Mouse (Mus musculus): ENCODE data around the gene Polr3h. TPM values are rescaled to one million over a fixed set of nuclear protein-coding genes. Genes with fewer than 3 reads are reported as not detected.

Gene Polr3h
- polyA plus RNA-seq, 1 experiment = 164 TPM

DNA sequence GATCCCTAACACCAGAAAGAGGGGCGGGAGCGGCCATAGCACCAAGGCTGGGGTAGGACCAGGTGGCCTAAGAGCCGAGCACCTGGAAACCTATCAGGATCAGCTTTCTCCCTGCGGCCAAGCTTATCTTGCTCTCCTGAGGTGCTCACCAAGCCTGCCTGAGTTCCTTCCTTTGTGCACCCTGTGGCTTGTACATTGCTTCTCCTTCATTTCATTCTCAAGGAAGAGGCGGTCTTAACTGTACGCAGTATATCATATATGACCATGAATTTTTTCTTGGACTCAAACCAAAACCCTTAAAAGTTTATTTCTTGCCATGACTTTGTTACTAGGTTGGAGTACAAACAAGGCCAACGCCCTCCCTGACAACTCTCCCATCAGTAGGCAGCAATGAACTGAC is 61.8 kb downstream of the Polr3h start:
- peaks cover 26% of the 10 kb centered on the region for H3K79me2 ChIP-seq (ENCODE audit: control insufficient read depth, insufficient read depth)
- no peak for TF ChIP-seq MYOD1 (IDR thresholded peaks at IDR 0.05; ENCODE audit: control insufficient read depth, insufficient read length, low read depth)
- TF ChIP-seq USF1 (IDR thresholded peaks at IDR 0.05; ENCODE audit: low read depth) = no peak
- no peak for TF ChIP-seq CEBPB (IDR thresholded peaks at IDR 0.05; ENCODE audit: low read depth)
- no peak for TF ChIP-seq FOSL1 (IDR thresholded peaks at IDR 0.05; ENCODE audit: insufficient read depth, low read length, poor library complexity, severe bottlenecking)
- no peak for TF ChIP-seq MYOG (IDR thresholded peaks at IDR 0.05; ENCODE audit: control insufficient read depth, extremely low read depth, insufficient read length)
- TF ChIP-seq MAX (IDR thresholded peaks at IDR 0.05) = no peak
- TF ChIP-seq CTCF (IDR thresholded peaks at IDR 0.05; ENCODE audit: control insufficient read depth, insufficient read depth, insufficient read length) = no peak
- peaks cover 56% of the 10 kb centered on the region for H3K36me3 ChIP-seq (ENCODE audit: control insufficient read depth, insufficient read depth)
- H3K27me3 ChIP-seq (ENCODE audit: control insufficient read depth, insufficient read depth, insufficient read length) = peaks cover 4% of the 10 kb centered on the region
- no peak overlapping the region for H3ac ChIP-seq (ENCODE audit: control insufficient read depth, insufficient read length, low read depth)
- peaks cover 17% of the 10 kb centered on the region for H3K79me3 ChIP-seq (ENCODE audit: low read depth)
- no peak overlapping the region for H3K4me3 ChIP-seq (ENCODE audit: insufficient read depth, poor library complexity, severe bottlenecking)

DNA sequence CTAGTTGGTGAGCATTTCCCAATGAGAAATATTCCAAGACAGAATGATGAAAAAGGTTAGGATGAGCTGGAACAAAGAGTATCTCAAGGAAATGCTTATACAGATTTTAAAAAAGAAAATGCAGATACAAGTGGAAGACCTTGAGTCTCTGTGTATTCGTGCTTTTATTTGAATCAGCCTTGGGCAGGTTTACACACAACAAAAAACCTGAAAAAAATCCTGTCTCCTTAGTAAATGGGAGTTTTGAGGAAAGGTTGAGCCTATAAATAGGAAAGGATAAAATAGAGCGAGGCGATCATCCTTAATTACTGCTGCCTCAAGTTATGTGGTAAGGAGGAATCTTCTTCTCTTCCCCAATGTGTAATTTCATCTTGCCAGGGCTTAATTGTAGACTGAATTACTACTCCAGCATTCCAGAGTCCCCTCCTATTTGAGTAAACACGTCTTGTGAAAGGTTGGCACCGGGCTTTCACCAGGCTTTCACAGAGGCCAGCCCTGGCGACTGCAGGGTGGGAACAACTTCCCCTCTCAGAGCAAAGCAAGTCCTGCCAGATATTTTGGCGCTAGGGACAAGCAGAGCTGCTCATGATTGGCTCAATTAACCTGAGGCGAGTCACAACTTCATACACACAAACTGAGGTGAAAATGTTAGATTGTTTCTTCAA is 65.4 kb downstream of the Polr3h start:
- H3K4me3 ChIP-seq (ENCODE audit: insufficient read depth, poor library complexity, severe bottlenecking) = no peak overlapping the region

DNA sequence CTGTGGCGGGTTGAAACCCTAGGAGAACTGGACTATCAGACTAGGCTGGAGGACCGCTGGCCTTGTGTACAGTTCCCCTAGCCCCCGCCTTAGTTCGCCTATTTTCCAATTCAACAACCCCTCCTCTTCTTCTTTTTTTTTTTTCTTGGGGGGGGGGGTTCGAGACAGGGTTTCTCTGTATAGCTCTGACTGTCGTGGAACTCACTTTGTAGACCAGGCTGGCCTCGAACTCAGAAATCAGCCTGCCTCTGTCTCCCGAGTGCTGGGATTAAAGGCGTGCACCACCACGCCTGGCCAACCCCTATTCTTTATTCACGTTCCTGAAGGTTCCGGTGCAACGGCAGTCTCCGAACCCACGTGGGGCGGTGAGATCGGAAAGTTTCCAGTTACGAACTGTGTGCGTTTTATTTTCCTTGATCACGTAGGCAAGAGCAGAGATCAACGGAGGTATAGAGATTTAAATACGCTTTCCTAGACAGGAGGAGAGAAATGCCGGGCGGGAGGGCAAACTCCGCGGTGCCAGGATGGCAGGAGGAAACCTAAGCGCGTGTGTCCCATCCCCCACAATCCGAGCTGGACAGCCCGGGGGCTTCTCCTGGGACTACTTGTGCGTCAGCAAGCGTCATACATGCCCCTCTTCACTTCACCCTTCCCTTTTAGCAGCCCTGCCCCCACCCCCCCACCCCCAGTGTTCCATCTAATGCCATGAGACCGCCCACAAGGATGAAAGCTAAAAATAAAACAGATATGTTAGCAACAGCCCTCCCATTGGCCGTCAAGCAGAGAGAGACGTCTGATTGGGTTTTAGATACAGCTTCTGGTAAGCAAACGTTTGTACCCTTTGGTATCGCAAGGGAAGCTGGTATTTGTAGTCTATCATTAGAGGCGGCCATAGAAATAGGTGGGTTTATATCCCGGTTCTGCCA is 66.4 kb downstream of the Polr3h start:
- Histone ChIP-seq H3K79me3 (ENCODE audit: low read depth) (peaks cover 31% of the 10 kb centered on the region), H3ac (ENCODE audit: control insufficient read depth, insufficient read length, low read depth) (peak overlapping the region; percentile 92), H3K36me3 (ENCODE audit: control insufficient read depth, insufficient read depth) (peaks cover 14% of the 10 kb centered on the region), H3K27me3 (ENCODE audit: control insufficient read depth, insufficient read depth, insufficient read length) (no peaks in the 10 kb centered on the region), H3K79me2 (ENCODE audit: control insufficient read depth, insufficient read depth) (peaks cover 45% of the 10 kb centered on the region), H3K4me3 (ENCODE audit: insufficient read depth, poor library complexity, severe bottlenecking) (peak overlapping the region; percentile 96)
- TF ChIP-seq MAX (IDR thresholded peaks at IDR 0.05) (peak; percentile 94), FOSL1 (IDR thresholded peaks at IDR 0.05; ENCODE audit: insufficient read depth, low read length, poor library complexity, severe bottlenecking) (no peak), USF1 (IDR thresholded peaks at IDR 0.05; ENCODE audit: low read depth) (peak; percentile 79), CEBPB (IDR thresholded peaks at IDR 0.05; ENCODE audit: low read depth) (no peak)

More for the DNA sequence above, 65.4 kb downstream of the Polr3h start:
- Histone ChIP-seq H3ac (ENCODE audit: control insufficient read depth, insufficient read length, low read depth) (no peak overlapping the region), H3K27me3 (ENCODE audit: control insufficient read depth, insufficient read depth, insufficient read length) (peaks cover 4% of the 10 kb centered on the region), H3K79me2 (ENCODE audit: control insufficient read depth, insufficient read depth) (peaks cover 35% of the 10 kb centered on the region), H3K79me3 (ENCODE audit: low read depth) (peaks cover 21% of the 10 kb centered on the region), H3K36me3 (ENCODE audit: control insufficient read depth, insufficient read depth) (peaks cover 19% of the 10 kb centered on the region)
- TF ChIP-seq CTCF (IDR thresholded peaks at IDR 0.05; ENCODE audit: control insufficient read depth, insufficient read depth, insufficient read length) (no peak), USF1 (IDR thresholded peaks at IDR 0.05; ENCODE audit: low read depth) (no peak), FOSL1 (IDR thresholded peaks at IDR 0.05; ENCODE audit: insufficient read depth, low read length, poor library complexity, severe bottlenecking) (no peak), CEBPB (IDR thresholded peaks at IDR 0.05; ENCODE audit: low read depth) (no peak), MYOG (IDR thresholded peaks at IDR 0.05; ENCODE audit: control insufficient read depth, extremely low read depth, insufficient read length) (no peak), MYOD1 (IDR thresholded peaks at IDR 0.05; ENCODE audit: control insufficient read depth, insufficient read length, low read depth) (no peak), MAX (IDR thresholded peaks at IDR 0.05) (no peak)

DNA sequence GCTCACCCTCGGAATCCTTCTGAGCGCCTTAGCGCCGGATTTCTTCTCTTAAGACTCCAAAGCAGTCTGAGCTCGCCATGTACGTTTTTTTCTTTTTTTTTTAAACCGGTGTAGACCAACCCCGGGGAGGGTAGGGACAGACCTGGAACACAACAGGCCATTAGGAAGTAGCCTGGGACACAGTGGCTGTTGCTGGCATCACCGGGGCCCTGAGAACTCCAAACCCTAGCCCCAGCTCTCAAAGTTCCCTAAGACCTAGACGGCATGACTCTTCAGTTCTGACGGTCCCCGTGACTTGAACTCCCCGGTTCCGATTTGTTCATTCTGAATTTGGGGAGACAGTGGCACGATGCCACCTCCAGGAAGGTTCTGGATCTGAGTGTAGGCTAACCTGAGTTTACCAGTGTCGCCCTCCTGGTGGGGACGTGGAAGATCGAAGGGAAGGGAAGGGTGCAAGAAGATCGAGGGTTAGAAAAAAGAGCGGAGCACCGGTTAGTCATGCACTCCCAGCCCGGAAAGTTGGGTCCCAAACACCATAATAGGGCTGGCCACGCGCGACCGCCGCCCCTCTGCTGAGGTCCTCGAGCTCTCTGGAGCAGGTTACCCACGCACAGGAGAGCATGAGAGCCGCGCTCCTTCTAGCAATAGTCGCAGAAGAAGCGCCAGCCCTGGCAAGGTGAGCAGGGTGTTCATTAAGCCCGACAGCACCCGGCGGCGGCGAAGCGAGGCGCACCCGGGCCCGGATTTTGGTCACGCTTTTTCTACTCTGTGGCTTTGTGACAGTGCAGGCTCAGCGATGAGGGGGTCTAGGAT is 67.3 kb downstream of the Polr3h start, which contains the start of gene Tob2:
TSS of gene Tob2 (minus strand) at position 280 of the 813 bp plus-strand sequence.
- no peak for TF ChIP-seq CEBPB (IDR thresholded peaks at IDR 0.05; ENCODE audit: low read depth)
- TF ChIP-seq FOSL1 (IDR thresholded peaks at IDR 0.05; ENCODE audit: insufficient read depth, low read length, poor library complexity, severe bottlenecking) = no peak
- TF ChIP-seq MYOG (IDR thresholded peaks at IDR 0.05; ENCODE audit: control insufficient read depth, extremely low read depth, insufficient read length) = no peak
- no peak for TF ChIP-seq CTCF (IDR thresholded peaks at IDR 0.05; ENCODE audit: control insufficient read depth, insufficient read depth, insufficient read length)
- TF ChIP-seq USF1 (IDR thresholded peaks at IDR 0.05; ENCODE audit: low read depth) = no peak
- TF ChIP-seq MYOD1 (IDR thresholded peaks at IDR 0.05; ENCODE audit: control insufficient read depth, insufficient read length, low read depth) = no peak
- TF ChIP-seq MAX (IDR thresholded peaks at IDR 0.05) = no peak
- Histone ChIP-seq H3ac (ENCODE audit: control insufficient read depth, insufficient read length, low read depth) (peak within 1 kb of the TSS; percentile 92), H3K36me3 (ENCODE audit: control insufficient read depth, insufficient read depth) (peaks cover 12% of the 10 kb centered on the region), H3K27me3 (ENCODE audit: control insufficient read depth, insufficient read depth, insufficient read length) (no peaks in the 10 kb centered on the region), H3K4me3 (ENCODE audit: insufficient read depth, poor library complexity, severe bottlenecking) (peak within 1 kb of the TSS; percentile 96), H3K79me2 (ENCODE audit: control insufficient read depth, insufficient read depth) (peaks cover 54% of the 10 kb centered on the region), H3K79me3 (ENCODE audit: low read depth) (peaks cover 38% of the 10 kb centered on the region)

DNA sequence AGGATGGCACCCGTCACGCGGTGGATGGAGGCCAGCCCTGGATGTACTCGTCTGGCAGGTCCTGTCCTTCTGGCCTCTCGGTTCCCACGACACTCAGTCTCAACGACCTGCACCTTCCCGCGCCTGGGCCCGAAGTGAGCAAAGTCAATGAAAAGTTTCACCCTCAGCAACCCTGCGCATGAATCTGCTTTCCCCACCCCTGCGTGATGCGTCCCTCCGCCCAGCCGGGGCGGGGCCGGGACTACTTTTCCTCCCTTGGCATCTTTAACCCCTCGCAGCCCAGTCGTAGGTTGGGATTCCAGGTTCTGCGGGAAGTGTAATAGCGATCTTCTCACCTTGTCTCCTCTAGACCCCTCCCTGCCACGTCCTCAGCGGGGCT is 67.9 kb downstream of the Polr3h start:
- H3ac ChIP-seq (ENCODE audit: control insufficient read depth, insufficient read length, low read depth) = peak overlapping the region; percentile 92
- TF ChIP-seq CTCF (IDR thresholded peaks at IDR 0.05; ENCODE audit: control insufficient read depth, insufficient read depth, insufficient read length) (no peak), MYOG (IDR thresholded peaks at IDR 0.05; ENCODE audit: control insufficient read depth, extremely low read depth, insufficient read length) (no peak), MYOD1 (IDR thresholded peaks at IDR 0.05; ENCODE audit: control insufficient read depth, insufficient read length, low read depth) (no peak), USF1 (IDR thresholded peaks at IDR 0.05; ENCODE audit: low read depth) (no peak), MAX (IDR thresholded peaks at IDR 0.05) (peak; percentile 72)
- peaks cover 60% of the 10 kb centered on the region for H3K79me2 ChIP-seq (ENCODE audit: control insufficient read depth, insufficient read depth)
- peak overlapping the region; percentile 96 for H3K4me3 ChIP-seq (ENCODE audit: insufficient read depth, poor library complexity, severe bottlenecking)
- H3K79me3 ChIP-seq (ENCODE audit: low read depth) = peaks cover 41% of the 10 kb centered on the region
- H3K36me3 ChIP-seq (ENCODE audit: control insufficient read depth, insufficient read depth) = peaks cover 14% of the 10 kb centered on the region
- H3K27me3 ChIP-seq (ENCODE audit: control insufficient read depth, insufficient read depth, insufficient read length) = no peaks in the 10 kb centered on the region
